Mouse (Mus musculus): Measurements from ENCODE around the gene Gxylt2.
A peak's percentile ranks its signal among the peaks of the same experiment; 100 is the strongest.

The Gxylt2 gene

DNA sequence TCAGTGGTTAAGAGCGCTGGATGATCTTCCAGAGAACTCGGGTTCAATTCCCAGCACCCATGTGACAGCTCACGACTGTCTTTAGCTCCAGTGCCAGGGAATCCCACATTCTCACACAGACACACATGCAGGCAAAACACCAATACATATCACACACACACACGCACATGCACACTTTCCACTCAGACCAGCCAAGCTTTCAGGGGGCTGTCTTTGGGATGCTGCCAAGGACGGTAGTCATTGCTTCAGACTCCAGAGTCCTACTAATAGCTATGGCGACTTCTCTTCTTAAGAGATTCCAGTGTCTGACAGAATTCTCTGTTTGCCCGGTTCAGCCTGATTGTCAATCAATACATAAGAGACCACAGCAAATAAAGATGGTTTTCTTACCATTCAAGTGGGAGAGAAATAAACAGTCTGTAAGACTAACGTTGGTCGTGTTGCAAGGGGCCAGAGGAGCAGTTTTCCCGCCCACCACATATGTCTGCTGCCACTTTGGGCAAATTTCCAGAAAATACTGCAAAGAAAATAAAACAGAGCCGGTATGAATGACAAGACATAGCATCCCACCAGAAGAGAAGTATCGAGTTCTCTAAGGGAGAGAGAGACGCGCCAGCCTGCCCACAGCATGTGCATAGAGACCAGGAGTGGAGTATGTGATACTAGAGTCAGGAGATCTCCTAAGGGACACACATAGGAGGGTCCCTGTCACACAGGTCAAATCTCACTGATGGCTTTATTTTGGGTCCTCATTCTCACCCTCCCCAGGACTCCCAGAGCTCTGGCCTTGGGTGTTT, 88.6 kb downstream of the Gxylt2 start:
- no peak for ATAC-seq (ENCODE audit: insufficient number of reproducible peaks, low FRiP score, low TSS enrichment)

GRCm38 (mm10) chr6:100795797-100796196, 91.3 kb downstream of the Gxylt2 start:
- ATAC-seq (ENCODE audit: insufficient number of reproducible peaks, low FRiP score, low TSS enrichment) = no peak

DNA sequence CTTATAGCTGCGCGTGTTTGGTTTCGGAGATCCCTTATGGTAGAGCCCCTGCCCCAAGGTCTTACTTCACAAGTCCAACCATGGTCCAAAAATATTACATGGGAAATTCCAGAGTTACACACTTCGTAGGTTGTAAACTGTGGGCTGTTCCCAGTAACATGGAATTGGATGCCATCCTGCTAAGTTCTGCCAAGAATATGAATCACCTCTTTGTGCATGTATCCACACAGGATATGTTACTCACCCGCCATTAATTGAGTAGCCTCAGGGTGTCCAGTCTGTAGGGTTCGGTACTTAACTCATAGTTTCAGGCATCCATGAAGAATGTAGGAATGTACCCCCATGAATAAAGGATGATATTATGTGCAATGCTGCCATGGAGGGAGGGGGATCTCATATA, 94.8 kb downstream of the Gxylt2 start:
- ATAC-seq (ENCODE audit: insufficient number of reproducible peaks, low FRiP score, low TSS enrichment) = no peak

DNA sequence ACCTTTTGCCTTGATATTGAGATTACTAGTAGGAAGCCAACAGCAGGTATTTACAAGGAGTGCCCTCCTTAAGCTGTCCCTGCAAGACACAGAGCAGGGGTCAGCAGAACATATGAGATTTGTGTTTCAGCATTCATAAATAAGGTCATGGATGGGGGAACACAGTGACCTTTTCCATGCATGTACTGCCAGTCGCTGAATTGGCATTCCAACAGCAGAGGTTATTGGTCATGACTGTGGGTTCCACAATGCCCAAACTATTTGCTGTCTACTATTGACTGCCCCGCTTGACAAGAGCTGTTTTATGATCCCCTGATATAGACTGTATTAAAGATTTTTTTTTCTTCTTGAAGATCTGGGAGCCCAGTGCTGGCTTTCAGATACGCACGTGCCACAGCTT, 95.2 kb downstream of the Gxylt2 start:
- no peak for ATAC-seq (ENCODE audit: insufficient number of reproducible peaks, low FRiP score, low TSS enrichment)

GRCm38 (mm10) chr6:100800497-100800955, 96.0 kb downstream of the Gxylt2 start:
- 0 out of 2 replicates have a peak, but pooled peaks have one; percentile 31 for ATAC-seq (ENCODE audit: insufficient number of reproducible peaks, low FRiP score, low TSS enrichment)

DNA sequence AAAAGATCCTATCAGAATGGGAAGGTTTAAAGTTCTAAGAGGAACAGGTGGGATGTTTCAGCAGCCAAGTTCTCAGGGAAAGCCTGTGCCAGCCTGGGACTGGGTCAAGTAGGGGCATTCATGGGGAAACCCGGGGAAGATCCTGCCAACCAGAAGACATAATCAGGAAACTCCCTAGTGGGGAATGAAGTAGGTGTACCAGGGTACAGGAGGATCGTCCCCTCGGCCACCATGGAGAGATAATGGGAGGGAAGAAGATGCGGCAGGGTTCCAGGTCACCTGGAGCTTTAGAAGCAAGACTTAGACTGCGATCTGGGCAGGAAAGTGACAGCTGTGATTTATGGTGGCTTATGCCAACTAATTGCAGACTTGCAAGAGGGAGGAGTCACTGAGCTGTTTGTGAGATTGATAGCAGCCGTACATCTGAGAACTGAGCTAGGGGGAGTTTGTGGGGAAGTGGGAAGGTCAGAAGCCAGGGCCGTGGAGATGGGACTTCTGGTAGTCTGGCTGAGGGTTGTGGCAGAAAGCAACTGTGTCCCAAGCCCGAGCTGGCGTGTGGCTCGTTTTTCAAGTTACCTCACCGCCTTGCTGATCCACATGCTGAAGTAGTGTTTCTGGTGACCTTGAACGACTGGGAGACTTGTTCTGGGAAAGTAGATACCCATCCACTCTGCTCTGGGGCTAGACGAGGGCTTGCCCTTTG, 98.0 kb downstream of the Gxylt2 start:
- ATAC-seq (ENCODE audit: insufficient number of reproducible peaks, low FRiP score, low TSS enrichment) = no peak

GRCm38 (mm10) chr6:100803250-100803649, 98.7 kb downstream of the Gxylt2 start:
- ATAC-seq (ENCODE audit: insufficient number of reproducible peaks, low FRiP score, low TSS enrichment) = no peak

- ATAC-seq (ENCODE audit: insufficient number of reproducible peaks, low FRiP score, low TSS enrichment) = no peak
These were observed 102.7 kb downstream of the Gxylt2 start for GRCm38 (mm10) chr6:100807187-100807586.

DNA sequence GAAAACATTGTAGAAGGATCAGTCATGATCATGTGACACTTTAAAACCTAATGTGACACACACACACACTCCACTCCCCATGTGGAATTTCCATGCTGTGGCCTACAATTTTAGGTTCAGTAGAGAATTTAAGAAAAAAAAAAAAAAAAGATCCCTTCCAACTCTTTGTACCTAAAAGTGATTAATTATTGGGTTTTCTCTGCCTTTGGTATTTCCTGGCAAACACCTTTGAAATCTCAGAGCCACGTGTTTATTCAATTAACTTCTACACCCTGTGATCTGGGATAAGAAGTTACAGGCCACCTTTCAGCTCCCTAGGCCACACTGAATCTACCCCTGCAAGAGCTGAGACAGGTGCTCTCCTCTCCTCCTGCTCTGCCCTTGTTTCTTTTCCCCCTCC, 103.2 kb downstream of the Gxylt2 start:
- no peak for ATAC-seq (ENCODE audit: insufficient number of reproducible peaks, low FRiP score, low TSS enrichment)

DNA sequence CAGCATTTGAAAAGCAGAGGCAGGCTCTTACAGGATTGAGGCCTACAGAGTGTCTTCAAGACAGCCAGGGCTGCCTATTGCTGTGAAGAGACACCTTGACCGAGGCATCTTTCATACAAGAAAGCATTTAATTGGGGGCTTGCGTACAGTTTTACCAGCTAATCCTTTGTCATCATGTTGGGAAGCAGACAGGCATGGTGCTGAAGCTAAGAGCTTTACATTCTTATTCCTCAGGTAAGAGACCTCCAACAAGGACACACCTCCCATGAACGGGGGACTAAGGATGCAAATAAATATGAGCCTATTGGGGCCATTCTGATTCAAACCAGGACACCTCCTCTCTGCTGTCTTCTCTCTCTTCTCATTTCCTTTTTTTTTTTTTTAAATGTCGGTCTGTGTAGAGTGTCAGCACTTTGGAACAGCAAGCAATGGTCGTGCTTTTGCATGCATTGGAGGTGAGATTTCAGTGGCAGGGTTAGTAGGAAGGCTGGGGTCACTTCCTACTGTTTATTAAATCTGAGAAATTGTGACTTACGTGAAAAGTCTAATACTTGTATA, 103.8 kb downstream of the Gxylt2 start:
- ATAC-seq (ENCODE audit: insufficient number of reproducible peaks, low FRiP score, low TSS enrichment) = no peak

DNA sequence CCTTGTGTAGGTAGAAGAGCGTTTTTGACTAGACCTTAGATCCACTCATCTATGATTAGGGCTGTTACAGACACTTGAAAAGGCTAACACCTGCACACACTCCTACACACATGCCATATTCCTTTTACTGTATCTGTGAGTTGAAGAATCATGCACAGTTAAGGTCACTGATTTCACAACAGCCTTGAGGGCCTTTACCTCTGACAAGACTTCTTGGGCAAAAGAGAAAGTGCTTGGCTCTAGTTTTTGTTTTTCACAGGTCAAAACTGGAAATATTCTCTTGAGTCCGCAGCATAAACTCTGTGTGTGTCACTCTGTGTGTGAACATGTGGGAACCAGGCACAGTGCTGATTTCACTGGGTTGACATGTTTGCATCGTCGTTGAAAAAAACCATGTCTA, 105.6 kb downstream of the Gxylt2 start:
- no peak for ATAC-seq (ENCODE audit: insufficient number of reproducible peaks, low FRiP score, low TSS enrichment)

DNA sequence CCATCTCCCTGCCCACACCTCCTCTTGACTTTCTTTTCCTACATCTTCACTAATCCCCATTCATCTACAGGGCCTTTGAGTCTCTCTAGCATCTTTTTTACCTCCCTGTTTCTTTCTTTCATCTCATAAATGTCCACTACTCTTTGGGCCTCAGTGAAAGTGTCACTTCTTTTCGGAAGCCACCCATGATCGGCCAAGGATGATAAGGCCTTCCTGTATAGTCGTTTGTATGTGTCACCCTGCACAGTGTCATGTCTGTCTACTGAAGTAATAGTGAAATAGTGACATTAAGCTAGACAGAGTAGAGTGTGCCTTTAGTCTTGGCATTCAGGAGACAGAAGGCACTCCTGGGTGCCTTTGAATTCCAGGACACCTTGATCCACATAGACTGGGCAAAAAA, 107.2 kb downstream of the Gxylt2 start:
- ATAC-seq (ENCODE audit: insufficient number of reproducible peaks, low FRiP score, low TSS enrichment) = no peak

DNA sequence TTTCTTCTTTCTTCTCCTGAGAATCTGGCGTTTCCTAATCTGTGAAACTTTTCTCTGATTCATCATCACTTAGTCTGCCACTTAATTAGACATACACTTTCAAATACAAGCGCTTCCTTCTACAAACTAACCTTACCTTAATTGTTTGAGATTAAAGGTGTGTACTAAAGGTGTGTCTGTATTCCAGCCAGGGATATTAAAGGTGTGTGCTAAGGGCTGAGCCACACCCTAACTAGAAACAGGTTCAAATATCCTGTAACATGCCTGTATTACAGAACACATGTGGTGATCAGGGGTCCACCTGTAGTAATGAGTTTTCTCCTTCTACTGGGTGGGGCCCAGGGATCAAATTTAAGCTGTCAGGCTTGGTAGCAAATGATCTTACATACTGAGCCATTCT, 116.8 kb downstream of the Gxylt2 start:
- no peak for ATAC-seq (ENCODE audit: insufficient number of reproducible peaks, low FRiP score, low TSS enrichment)

DNA sequence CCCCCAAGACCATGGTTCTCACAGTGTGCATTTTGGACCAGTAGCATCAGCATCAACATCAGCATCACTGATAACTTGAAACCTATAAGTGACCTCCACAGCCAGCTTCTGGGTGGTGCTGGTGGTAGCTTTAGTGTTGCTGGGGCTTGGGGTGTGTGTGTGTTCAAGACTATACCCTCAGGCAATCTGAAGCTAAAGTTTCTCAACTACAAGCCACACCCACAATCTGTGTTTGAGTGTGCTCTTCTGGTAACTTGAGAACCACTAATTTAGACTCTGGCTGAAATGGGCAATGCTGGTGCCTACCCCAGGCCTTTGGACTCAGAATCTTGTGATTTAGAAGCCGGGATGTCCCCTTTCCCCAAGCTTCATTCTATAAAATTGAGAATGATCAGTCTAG, 118.8 kb downstream of the Gxylt2 start:
- no peak for ATAC-seq (ENCODE audit: insufficient number of reproducible peaks, low FRiP score, low TSS enrichment)

DNA sequence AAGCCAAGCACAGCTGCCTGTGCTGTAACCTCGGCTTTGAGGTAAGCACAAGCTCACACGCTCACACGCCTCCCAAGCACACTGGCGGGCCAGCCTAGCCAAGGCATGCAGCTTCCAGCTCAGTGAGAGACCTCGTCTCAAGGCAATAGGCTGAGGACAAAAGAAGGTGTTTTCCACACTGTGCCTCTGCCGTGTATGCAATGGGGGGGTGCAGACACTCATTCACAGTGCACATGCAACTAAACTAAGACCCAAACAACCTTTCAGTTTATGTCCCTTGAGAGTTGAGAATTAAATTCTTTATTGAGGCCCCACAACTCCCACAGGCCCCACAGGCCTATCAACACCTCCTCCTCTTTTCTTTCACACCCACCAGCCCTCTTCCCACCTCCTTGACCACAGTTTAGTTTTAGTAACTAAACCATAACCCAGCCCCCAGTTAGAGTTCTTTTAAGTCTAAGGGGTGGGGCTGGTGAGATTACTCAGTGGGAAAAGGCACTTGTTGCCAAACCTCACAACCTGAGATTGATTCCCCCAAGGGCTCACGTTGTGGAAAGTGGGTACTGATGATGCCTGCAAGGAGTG, 119.9 kb downstream of the Gxylt2 start:
- no peak for ATAC-seq (ENCODE audit: insufficient number of reproducible peaks, low FRiP score, low TSS enrichment)

GRCm38 (mm10) chr6:100826046-100826445, 121.5 kb downstream of the Gxylt2 start:
- no peak for ATAC-seq (ENCODE audit: insufficient number of reproducible peaks, low FRiP score, low TSS enrichment)

DNA sequence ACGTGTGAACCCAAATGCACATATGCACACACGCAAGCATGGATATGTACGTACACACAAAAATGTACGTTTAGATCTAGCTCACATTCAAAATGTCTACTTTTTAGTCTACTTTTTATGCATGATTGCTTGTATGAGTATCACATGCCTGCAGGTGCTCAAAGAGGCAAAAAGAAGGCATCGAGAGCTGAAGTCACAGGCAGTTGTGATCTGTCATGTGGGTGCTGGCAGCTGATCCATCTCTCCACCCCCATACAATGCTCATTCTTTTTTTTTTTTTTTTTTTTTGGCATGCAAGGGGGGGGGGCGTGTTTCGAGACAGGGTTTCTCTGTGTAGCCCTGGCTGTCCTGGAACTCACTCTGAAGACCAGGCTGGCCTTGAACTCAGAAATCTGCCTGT, 124.0 kb downstream of the Gxylt2 start:
- ATAC-seq (ENCODE audit: insufficient number of reproducible peaks, low FRiP score, low TSS enrichment) = no peak

GRCm38 (mm10) chr6:100829770-100830169, 125.2 kb downstream of the Gxylt2 start:
- no peak for ATAC-seq (ENCODE audit: insufficient number of reproducible peaks, low FRiP score, low TSS enrichment)

DNA sequence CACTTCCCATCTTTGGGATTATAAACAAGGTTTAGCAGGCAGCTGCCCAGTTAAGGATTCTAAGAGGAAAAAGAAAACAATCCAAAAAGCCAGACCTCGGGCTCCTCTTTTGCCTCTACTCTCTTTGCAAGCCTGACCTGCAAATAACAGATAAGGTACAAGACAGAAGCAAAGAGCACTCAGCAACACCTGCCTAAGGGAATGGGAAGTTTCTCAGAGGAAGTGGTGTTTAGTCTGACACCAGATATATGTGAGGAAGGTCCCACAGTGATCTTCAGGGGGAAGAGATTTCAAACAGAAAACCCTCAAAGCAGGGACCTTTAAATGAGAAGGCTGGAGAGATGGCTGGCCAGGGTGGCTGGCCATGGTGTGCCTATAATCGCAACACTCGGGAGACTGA, 126.7 kb downstream of the Gxylt2 start:
- ATAC-seq (ENCODE audit: insufficient number of reproducible peaks, low FRiP score, low TSS enrichment) = no peak

DNA sequence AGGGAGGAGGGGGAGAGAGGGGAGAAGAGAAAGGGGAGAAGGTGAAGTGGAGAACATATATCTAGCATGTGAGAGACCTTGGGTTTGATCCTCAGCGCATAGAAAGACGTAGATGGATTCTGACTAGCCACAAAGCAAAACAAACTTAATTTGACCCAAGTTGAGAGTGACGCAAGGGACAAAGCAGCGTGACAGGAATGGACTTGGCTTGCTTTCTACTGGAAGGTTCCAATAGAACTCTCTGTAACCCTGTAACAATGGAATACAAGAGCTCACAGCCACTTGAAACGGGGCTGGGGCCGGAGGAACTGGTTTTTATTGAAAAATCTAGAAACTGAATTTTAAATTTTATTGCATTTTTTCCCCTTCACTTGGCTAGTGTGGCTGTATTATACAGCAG, 127.2 kb downstream of the Gxylt2 start:
- ATAC-seq (ENCODE audit: insufficient number of reproducible peaks, low FRiP score, low TSS enrichment) = no peak

GRCm38 (mm10) chr6:100833355-100833754, 128.8 kb downstream of the Gxylt2 start, which contains the start of gene Ppp4r2:
TSS of gene Ppp4r2 (plus strand) at chr6:100833622.
- peak; percentile 79 for ATAC-seq (ENCODE audit: insufficient number of reproducible peaks, low FRiP score, low TSS enrichment)

Measured in cerebellum, adult (tissue).